Mouse (Mus musculus) thymus, postnatal 10 days (tissue): ENCODE measurements at regions not wholly inside any gene's neighbourhood (a gene's known extent, or its start where the extent isn't known, plus 50 kb on each side); places are given as distances from the start of the nearest gene placed in this dataset.

Experiments used
- DNase-seq, 2 experiments: peaks; one replicate each; pipeline ENCODE4 v3.0.0; 2021; ENCODE audit warnings: low spot score in 2 of 2

DNA sequence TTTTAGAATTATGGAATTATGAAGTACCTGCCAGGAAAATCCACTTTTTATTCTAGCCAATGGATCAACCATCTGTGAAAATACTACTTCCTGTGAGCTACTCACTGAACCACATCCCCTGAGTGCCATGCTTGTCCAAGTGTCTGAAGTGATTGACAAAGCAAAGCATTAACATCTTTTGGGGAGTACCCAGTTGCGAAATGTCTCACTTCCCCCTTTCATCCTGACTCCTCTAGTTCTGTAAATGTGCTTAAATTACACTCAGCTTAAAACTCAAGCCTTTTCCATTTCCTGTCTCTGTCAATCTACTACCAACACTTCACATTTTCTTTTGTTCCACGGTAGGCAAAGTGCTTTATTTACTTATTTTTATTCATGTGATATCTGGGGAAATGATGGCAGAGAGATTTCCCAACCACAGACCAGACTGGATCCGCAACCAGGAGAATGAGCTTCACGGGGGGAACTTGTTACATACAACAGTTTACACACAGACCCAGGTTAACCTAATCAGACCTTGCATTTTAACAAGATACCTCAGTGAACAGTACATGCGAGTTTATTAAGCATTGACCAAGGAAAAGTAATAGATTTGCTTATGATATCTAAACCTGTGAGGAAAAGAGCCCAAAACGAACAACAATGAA lies 726.1 kb upstream of the Cited2 start:
- DNase-seq, result no peak

- no peak for DNase-seq
Observed at GRCm38 (mm10) chr10:17001320-17001719, 721.7 kb upstream of the Cited2 start.

DNA sequence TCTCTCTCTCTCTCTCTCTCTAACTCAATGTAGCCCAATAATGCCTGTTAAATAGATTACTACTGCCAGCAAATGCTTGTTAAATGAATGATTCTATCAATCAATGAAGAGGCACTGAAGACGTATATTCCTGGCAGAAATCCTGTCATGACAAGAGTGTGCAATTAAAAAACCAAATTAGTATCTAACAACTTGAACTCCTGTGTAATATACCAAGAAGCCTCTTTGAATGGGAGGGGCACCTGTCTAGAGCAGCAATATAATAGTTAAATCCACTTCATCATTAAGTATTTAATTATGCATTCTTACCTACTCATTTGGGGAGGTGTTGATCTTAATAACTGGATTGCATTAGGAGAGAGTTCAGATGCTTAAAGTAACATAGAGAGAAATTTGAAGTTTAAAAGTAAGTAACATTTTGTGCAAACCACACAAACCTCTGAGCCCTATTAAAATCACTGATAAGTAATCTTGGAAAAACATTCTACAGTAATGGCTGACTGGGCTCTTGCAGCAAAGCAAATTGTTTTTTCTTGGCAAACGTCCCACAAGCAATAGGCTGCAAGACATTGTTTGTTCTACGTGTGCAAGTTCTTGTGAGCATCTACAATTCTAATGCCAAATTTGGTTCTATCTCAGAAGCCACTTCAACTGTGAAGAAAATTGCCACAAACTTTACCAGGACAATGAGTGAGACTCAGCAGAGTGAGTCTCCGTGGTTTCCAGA lies 719.7 kb upstream of the Cited2 start:
- no peak for DNase-seq

- DNase-seq, result no peak
Observed at GRCm38 (mm10) chr10:17008683-17009082, 714.3 kb upstream of the Cited2 start.

DNA sequence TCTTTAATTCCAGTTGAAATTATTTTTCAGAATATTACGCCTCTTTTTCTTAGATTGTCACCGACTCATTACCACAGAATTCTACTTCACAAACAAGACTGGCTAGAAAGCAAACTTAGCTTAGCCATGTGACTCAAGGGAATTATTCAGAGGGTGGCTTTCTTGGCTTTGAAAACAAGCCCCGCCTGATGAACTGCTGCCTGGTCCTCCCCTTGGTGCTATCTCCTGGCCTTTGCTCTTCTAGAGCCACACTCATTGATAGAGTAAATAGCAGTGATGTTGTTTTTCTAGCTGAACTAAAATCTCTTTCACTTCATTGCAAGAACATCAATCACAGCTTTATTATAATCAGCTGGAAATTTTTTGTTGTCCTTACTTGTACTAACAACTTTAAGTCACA lies 713.0 kb upstream of the Cited2 start:
- no peak for DNase-seq

- no peak for DNase-seq
Observed at GRCm38 (mm10) chr10:17011876-17012275, 711.1 kb upstream of the Cited2 start.

- no peak for DNase-seq
Observed at GRCm38 (mm10) chr10:17012541-17012975, 710.5 kb upstream of the Cited2 start.

GRCm38 (mm10) chr10:17014826-17015225 lies 708.2 kb upstream of the Cited2 start:
- DNase-seq, result no peak

DNA sequence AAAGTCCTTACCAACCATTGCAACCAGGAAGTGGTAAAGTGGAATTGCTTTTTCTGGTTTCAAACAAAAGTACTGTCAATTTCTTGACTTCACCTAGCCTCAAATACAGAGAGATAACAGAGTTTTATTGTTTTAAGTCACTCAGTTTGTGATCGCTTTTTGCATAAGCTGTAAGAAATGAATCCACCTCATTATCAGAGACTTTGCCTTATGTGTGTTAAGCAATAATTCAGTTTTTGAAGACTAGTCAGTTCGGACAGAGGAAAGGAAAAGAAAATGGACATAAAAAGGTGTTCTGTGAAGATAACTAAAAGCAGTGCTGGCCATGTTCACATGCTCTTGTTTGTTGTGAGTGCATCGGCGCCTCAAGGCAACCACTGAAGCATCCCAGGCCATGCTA lies 706.2 kb upstream of the Cited2 start:
- no peak for DNase-seq

DNA sequence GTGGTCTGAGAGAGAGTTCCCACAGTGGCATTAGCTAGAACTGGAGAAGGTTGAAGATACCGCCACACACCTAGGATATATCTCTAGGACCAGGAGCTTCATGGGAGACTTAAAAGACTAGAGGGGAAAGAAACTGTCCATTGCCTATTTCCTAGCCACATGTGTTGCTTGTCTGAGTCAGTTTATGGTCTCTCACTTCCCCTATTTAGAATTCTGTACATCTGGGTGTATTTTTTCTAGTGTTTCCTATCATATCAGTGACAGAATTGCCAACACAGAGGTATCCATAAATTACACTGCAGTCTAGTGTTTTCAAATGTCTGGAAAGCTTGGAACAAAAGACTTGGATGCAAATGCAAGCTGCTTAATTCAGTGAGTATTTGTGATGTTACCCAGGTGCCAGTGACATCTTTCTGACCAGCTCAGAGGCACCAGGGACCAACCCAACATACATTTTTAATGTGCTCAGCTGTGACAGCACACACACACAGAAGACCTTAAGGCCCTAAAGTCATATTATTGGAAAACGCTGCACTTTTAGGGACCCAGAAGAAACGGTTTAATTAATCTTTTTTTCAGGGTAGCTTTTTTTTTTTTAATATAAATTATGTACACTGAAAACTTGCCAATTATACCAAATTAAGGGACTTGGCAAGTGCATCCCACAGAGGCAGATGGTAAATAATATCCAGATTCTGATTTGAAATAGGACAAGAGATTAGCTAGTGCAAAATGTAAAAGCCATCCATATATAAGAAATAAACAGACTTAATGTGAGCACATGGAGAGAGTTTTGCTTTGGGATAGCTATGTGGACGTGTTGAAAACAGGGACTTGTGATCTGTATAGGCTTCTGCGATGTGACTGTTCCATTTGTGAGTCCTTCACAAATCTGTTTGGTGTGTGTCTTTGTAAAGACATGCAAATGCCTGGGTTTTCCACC lies 700.5 kb upstream of the Cited2 start:
- no peak for DNase-seq

DNA sequence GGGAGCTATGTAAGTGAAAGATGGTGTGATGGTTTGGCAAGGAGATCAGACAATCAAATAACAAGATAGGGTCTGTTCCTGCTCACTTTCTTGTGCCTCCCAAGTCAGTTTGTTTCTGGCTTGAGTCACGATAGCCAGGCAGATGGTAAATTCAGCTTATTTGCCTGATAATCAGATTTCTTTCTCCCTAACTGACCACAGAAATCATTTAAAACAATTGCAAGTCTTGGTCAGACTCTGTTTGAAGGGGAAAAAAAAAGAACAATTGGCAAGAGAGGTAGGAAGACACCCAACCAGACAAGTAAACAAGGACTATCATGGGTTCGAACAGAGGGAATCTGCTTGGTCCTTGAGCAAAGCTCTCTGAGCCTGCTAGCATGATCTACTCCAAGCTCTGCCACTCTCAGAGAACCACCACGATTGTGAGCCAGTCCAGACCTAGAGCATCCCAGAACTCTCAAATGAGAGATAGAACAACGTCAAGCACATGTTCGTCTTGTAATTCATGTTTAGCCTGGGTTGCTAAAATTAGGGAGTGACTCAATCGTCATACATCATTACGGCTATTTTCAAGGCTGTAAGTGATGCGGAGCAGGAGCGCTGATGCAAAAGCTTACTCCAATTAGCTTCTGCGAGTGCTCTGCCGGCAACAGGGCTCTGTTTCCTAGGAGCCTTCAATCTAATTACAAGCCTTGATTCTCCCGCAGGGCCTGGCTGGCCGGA lies 699.3 kb upstream of the Cited2 start:
- no peak for DNase-seq

- DNase-seq, result no peak
Observed at GRCm38 (mm10) chr10:17024294-17024665, 698.7 kb upstream of the Cited2 start.

DNA sequence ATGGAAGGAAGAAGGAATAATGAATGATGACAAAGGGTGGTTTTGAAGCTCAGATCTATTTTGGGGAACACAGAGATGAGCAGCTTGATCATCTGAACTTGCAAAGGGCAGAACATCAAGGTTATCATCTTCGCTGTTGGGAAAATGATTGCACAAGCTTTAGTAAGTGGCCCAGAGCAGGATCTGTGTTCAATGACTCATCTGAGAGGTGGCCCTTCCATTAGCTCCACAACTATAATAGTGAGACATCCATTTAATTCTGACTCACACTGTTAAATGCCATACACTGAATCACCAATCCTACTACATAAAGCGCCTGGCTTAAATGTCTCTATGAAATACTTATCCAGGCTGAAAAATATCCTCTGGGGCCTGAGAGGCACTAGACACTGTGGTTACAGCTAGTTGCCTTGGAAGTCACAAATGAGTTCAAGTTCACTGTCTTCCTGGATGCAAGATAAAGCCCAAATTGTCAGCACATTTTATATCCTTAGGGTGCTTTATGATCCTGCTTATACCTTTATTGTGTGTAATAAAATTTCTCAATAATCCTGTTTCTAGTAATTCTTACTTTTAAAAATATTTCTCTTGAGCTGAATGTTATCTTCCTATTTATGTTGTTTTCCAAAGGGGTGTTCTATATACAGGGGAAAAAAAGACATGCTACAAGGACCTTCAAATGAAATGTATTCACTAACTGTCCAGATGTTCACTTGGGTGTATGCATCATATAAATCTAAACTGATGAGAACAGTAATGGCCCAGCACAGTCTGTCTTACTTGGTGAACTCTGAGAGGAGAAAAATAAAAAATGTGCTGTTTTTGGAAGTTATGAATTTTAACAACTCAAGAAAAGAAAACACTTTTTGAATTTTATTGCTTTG lies 687.9 kb upstream of the Cited2 start:
- DNase-seq, result no peak

- no peak for DNase-seq
Observed at GRCm38 (mm10) chr10:17038259-17039043, 684.6 kb upstream of the Cited2 start.

- DNase-seq, result no peak
Observed at GRCm38 (mm10) chr10:17042090-17042489, 680.9 kb upstream of the Cited2 start.

DNA sequence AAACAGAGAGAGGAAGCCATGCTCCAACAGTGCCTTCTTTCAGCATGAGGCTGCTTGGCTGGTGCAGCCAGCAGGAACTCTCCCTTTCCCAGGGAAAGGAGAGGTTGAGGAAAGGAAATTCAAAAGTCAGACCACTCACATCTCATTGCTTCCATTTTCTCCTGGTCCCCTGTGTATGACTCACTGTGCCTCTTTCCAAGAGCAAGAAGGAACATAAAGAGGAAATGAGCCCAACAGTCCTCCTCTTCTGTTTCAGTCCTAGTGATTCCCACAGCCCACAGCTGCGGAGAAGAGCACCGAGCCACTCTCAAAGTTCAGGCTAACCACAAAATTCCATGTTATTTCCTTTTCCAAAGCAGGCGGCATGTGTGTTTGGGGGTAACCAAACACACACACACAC lies 680.0 kb upstream of the Cited2 start:
- no peak for DNase-seq

GRCm38 (mm10) chr10:17046765-17047164 lies 676.3 kb upstream of the Cited2 start:
- no peak for DNase-seq

DNA sequence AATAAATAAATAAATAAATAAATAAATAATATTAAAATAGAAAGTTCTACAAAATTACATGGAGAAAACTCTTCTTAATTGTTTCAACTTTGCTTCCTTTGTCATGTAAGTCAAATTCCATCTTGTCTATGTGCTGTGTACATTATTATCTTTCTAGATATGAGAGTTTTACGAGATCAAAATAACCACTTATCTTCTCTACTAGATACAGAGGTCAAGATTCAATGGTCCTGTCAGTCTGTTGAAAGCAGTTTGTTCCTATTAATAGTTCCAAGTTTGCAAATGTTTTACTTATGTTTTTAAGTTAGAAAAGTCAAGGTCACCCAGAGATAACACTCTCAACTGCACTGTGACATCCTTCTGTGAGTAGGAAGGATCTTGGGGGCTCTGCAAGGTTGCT lies 650.1 kb upstream of the Cited2 start:
- DNase-seq, result no peak

- no peak for DNase-seq
Observed at GRCm38 (mm10) chr10:17074013-17074401, 649.0 kb upstream of the Cited2 start.

- DNase-seq, result no peak
Observed at GRCm38 (mm10) chr10:17074402-17075027, 648.5 kb upstream of the Cited2 start.
